In genomic region chr15:64627258-64627657, GRCm38 (mm10) we compare ENCODE assay signal across 8 mouse cellular contexts.
DNase-seq lines count a peak whose midpoint lies in the region; ATAC-seq lines count a peak whose summit lies in the region.

No protein-coding gene starts in this region.

- H3K36me3 ChIP-seq in hindbrain, embryonic 15.5 days = no peaks in the 10 kb centered on the region

- no peak overlapping the region for H3K4me3 ChIP-seq in hindbrain, embryonic 15.5 days

- no peaks in the 10 kb centered on the region for H3K9me3 ChIP-seq in hindbrain, embryonic 15.5 days

- no peaks in the 10 kb centered on the region for H3K27me3 ChIP-seq in hindbrain, embryonic 15.5 days

- ATAC-seq in hindbrain, embryonic 15.5 days (ENCODE audit: low FRiP score, low read depth) = no peak

- 12% methylated on average over 9 of the region's 9 CpGs for WGBS in hindbrain, embryonic 15.5 days

- DNase-seq in T-cell, adult 2 months (ENCODE audit: low spot score) = peak; percentile 42
- DNase-seq in cerebellum, postnatal 10 days = peak; percentile 83 to 85
- DNase-seq in frontal cortex, postnatal 36 days (ENCODE audit: low spot score in 2 of 2) = peak; percentile 79 to 85
- peak; percentile 74 to 87 for DNase-seq in layer of hippocampus, postnatal 14 days (ENCODE audit: low spot score in 2 of 2)
- DNase-seq in lung, postnatal 36 days = peak; percentile 76
- DNase-seq in right cerebral cortex, adult 18-20 months = peak; percentile 82
- peak; percentile 76 for DNase-seq in urinary bladder, postnatal 14 days (ENCODE audit: low spot score)

- H3K4me1 ChIP-seq in hindbrain, embryonic 15.5 days (replicated peaks) = no peaks in the 10 kb centered on the region

- H3K27ac ChIP-seq in hindbrain, embryonic 15.5 days (replicated peaks) = no peak overlapping the region

- no peak overlapping the region for H3K9ac ChIP-seq in hindbrain, embryonic 15.5 days

- H3K4me2 ChIP-seq in hindbrain, embryonic 15.5 days = peak overlapping the region; percentile 38
